Mouse (Mus musculus) lung, embryonic 15.5 days (tissue): ENCODE measurements around the gene Gas8. TPM values are rescaled to one million over a fixed set of nuclear protein-coding genes. Genes with fewer than 3 reads are reported as not detected.
"Not testable (repeated sequence)": the region's sequence is repeated elsewhere in the genome, so short reads cannot be mapped to it uniquely, and the experiment has no call there.

ENCODE experiments used
- ATAC-seq: fragments of 200-750 bp; cut with Nextera tagmentation; 2 replicates; pipeline ENCODE4 v1.8.0; 2017; ENCODE audit warnings: moderate number of reproducible peaks, borderline replicate concordance; ENCODE audit not compliant: low FRiP score, low TSS enrichment; ENCODE audit errors: extremely low read depth
- H3K27ac ChIP-seq: fragments of 300-500 bp; sonication (generic); 2 replicates; pipeline ENCODE4 v1.5.1; 2015; ENCODE audit warnings: moderate library complexity, mild to moderate bottlenecking, inconsistent platforms
- H3K27me3 ChIP-seq: fragments of 300-500 bp; sonication (generic); 2 replicates; pipeline ENCODE4 v1.6.1; 2015; ENCODE audit warnings: inconsistent platforms
- H3K36me3 ChIP-seq: fragments of 300-500 bp; sonication (generic); 2 replicates; pipeline ENCODE4 v1.6.1; 2015; ENCODE audit warnings: inconsistent platforms
- H3K4me1 ChIP-seq: fragments of 300-500 bp; sonication (generic); 2 replicates; pipeline ENCODE4 v1.6.1; 2015; ENCODE audit warnings: inconsistent platforms
- H3K4me2 ChIP-seq: fragments of 300-500 bp; sonication (generic); 2 replicates; pipeline ENCODE4 v1.6.1; 2015; ENCODE audit warnings: inconsistent platforms, mild to moderate bottlenecking, moderate library complexity
- H3K4me3 ChIP-seq: fragments of 300-500 bp; sonication (generic); 2 replicates; pipeline ENCODE4 v1.5.1; 2015; ENCODE audit warnings: mild to moderate bottlenecking, inconsistent platforms
- H3K9ac ChIP-seq: fragments of 300-500 bp; sonication (generic); 2 replicates; pipeline ENCODE4 v1.6.1; 2015; ENCODE audit warnings: inconsistent platforms
- H3K9me3 ChIP-seq: fragments of 300-500 bp; sonication (generic); 2 replicates; pipeline ENCODE4 v1.6.1; 2016; ENCODE audit warnings: inconsistent platforms
- WGBS: fragments of 180-500 bp; shearing (Covaris S2); methylation state at CpG from one replicate; pipeline ENCODE4 v1.1.7; 2015; 5-methylcytosine and 5-hydroxymethylcytosine counted together
- polyA plus RNA-seq: library from polyadenylated mRNA; unstranded; fragments of >200 nt; fragmentation: Nextera tagmentation; extraction: Ambion mirVana; gene quantifications from 2 replicates; pipeline ENCODE4 v1.2.1, GENCODE M21; 2015

Gene Gas8
- polyA plus RNA-seq = 27.6 and 29.8 TPM in 2 replicates

DNA sequence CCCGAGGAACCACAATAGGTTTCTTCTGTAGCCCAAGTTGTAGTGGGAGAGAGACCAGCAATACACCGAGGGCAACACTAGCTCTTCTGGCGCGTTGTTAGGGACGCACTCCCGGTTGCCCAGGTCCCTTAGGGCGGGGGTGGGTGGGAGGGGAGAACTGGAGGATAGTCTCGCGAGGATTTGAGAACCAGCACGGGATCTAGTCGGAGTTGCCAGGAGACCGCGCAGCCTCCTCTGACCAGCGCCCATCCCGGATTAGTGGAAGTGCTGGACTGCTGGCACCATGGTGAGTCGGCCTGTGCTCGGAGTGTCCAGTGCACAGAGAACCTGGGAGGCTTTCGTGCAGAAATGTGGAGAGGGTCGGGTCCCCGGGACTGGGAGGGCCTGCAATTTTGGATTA is at the start of gene Gas8:
Gene Gas8 (plus strand): TSS at position 168 of the 400 bp plus-strand sequence.
- Histone ChIP-seq H3K4me2 (peak within 1 kb of the TSS; percentile 67), H3K4me3 (peak within 1 kb of the TSS; percentile 86), H3K9ac (peak within 1 kb of the TSS; percentile 75), H3K9me3 (no peaks in the 10 kb centered on the region), H3K27ac (no peak within 1 kb of the TSS), H3K4me1 (peaks cover 23% of the 10 kb centered on the region), H3K27me3 (peaks cover 36% of the 10 kb centered on the region), H3K36me3 (peaks cover 26% of the 10 kb centered on the region)
- under 1% methylated on average over 20 of the region's 20 CpGs for WGBS
- peak; percentile 96 for ATAC-seq

DNA sequence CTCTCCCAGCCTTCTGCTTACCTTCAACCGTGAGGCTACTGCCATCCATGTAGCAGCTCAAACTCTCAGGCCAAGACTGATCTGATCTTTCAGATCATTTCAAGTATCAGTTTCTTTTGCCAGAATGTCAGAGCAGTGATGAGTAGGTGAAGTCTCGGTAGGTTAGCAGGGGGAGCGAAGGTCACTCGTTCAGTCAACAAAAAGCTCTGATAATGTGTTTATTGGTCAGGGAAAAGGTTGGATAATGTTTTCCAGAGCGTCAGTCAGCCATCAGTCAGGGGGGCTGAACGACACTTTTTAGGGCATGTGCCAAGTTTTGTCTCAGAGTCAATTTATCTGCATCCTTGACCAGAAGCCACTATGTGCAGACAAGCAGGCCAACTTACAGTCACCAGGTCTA is 45.6 kb upstream of the Gas8 start:
- not testable (repeated sequence) for H3K27ac ChIP-seq, H3K4me2 ChIP-seq, H3K4me1 ChIP-seq, H3K4me3 ChIP-seq, H3K9me3 ChIP-seq, H3K36me3 ChIP-seq, ATAC-seq, H3K9ac ChIP-seq, H3K27me3 ChIP-seq
- 55% methylated on average over 6 of the region's 6 CpGs for WGBS

DNA sequence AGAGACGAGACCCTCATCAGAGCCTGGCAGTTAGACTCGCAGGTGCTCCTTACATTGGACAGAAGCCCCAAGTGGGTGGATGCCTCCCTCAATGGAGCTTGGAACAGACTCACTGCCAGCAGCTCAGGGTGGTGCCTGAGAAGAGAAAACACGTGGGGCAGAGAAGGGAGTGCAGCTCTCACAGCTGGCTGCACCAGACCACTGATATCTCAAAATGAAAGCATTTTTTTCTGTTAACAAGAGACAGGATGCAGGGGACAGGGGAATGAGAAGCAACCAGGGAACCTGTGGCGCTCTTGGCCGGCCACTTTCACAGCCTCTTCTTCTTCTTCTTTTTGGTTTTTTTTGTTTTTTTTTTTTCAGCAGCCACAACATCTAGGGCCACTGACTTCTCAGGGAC is 44.1 kb upstream of the Gas8 start:
- H3K27ac ChIP-seq, H3K9ac ChIP-seq, H3K4me3 ChIP-seq, H3K4me2 ChIP-seq, ATAC-seq, H3K9me3 ChIP-seq, H3K27me3 ChIP-seq, H3K36me3 ChIP-seq: not testable (repeated sequence)
- H3K4me1 ChIP-seq = peaks cover 14% of the 10 kb centered on the region
- WGBS = 59% methylated on average over 5 of the region's 5 CpGs

DNA sequence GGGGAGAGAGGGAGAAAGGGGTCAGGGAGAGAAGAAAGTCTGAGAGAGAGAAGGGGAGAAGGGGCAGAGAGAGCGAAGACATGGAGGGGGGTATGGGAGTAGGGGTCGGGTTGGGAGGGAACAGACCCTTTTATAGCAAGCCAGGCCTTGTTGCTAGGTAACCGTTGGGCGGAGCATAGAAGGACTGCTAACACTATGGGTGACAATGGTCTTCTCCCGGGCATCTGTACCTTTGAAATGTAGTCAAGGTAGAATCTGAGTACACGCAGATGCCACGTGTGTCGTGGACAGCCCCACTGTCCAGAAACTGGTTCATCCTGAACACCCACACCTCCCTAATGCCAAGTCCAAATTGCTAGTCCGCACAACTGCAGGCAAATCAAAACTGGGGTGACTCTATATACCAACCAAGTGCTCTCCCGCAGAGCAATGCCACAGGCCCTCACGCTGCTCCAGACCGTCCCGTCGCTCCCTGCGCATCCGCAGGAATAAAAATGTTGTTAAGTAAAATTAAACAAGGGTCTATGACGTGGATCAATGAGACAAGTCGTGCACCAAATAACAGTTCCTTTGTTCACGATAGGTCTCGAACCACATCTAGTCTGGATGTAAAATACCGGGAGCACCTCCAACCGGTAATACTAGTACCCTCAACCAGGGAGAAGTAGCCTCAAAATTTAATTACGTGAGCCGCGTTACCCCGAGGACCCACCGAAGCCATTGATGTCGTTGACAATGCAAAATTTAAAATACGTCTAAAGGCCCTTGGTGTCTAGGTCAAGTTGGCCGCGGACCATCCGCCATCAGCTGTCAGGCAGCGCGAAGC is 41.5 kb upstream of the Gas8 start:
- Histone ChIP-seq H3K9me3 (no peaks in the 10 kb centered on the region), H3K27me3 (no peaks in the 10 kb centered on the region), H3K9ac (peak overlapping the region; percentile 71), H3K36me3 (peaks cover 11% of the 10 kb centered on the region), H3K4me1 (peaks cover 14% of the 10 kb centered on the region), H3K4me2 (peak overlapping the region; percentile 73), H3K27ac (peak overlapping the region; percentile 94; the same call in 1 of the 2 replicates), H3K4me3 (peak overlapping the region; percentile 88)
- peak; percentile 39; the same call in 1 of the 2 replicates for ATAC-seq
- 9% methylated on average over 34 of the region's 34 CpGs for WGBS

DNA sequence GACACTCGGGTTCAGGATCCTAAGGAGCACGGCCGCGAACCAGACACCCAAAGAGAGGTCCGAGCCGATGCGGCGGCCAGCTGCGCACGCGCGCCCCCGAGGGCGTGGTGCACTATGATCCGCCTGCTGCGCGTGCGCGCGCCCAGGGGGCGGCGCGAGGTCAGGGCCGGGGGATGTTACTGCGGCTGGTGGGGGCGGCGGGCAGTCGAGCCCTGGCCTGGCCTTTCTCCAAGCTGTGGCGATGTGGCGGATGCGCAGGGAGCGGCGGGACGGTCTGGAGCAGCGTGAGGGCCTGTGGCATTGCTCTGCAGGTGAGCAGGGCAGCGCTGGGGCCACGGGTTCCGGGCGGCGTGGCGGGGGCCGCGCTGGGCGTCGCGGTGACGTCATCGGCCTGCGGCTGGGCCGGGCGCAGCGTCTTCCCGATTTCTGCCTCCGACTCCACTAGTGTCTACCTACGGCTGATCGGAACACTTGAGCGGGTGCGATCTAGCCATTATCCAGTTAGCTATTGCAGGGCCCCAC is 40.8 kb upstream of the Gas8 start, which contains the start of gene Afg3l1:
Gene Afg3l1 (plus strand): TSS at position 167 of the 522 bp plus-strand sequence.
- WGBS = under 1% methylated on average over 55 of the region's 58 CpGs
- Histone ChIP-seq H3K9ac (peak within 1 kb of the TSS; percentile 71), H3K9me3 (no peaks in the 10 kb centered on the region), H3K4me1 (peaks cover 14% of the 10 kb centered on the region), H3K4me2 (peak within 1 kb of the TSS; percentile 73), H3K4me3 (peak within 1 kb of the TSS; percentile 88), H3K27ac (peak within 1 kb of the TSS; percentile 94), H3K36me3 (peaks cover 18% of the 10 kb centered on the region), H3K27me3 (no peaks in the 10 kb centered on the region)
- ATAC-seq = peak; percentile 96

DNA sequence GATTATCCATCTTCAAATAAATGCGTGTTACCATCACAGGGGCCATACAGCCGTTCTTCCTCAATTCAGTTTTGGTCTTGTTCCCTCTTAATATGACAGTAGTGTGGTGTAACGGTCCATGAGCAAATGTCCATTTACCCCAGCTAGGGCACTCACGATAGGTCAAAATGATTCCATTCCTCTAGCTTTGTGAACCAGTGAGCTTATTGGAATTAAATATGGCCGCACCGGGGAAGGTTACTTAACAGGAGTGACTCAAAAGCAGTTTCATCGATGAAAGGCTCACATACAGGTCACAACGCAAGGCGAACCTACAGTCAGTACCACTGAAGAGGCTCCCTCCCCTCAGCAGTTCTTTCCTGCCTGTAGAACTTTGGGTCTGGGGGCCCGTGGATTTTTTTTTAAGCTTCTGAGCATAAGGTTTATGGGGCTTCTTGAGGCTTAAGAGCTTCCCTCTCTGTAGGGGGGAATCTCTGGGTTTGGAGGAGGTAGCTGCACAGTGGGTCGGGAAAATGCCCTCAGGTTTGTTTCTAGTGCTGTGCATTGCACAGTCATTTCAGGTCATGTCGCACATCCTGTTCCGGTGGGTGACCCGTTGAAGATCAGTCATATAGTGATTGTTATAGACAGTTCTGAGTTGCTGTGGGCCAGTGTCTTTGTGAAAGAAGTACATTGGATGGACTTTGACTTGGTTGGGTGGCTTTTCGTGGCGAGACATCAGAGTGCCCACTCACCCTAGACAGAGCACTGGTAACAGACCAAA is 40.0 kb upstream of the Gas8 start:
- 30% methylated on average over 16 of the region's 16 CpGs for WGBS
- H3K4me3 ChIP-seq = peak overlapping the region; percentile 88
- no peak for ATAC-seq
- H3K4me2 ChIP-seq = peak overlapping the region; percentile 73
- H3K9ac ChIP-seq = peak overlapping the region; percentile 71
- peaks cover 14% of the 10 kb centered on the region for H3K4me1 ChIP-seq
- H3K36me3 ChIP-seq = peaks cover 23% of the 10 kb centered on the region
- H3K27ac ChIP-seq = peak overlapping the region; percentile 94
- no peaks in the 10 kb centered on the region for H3K9me3 ChIP-seq
- H3K27me3 ChIP-seq = no peaks in the 10 kb centered on the region

DNA sequence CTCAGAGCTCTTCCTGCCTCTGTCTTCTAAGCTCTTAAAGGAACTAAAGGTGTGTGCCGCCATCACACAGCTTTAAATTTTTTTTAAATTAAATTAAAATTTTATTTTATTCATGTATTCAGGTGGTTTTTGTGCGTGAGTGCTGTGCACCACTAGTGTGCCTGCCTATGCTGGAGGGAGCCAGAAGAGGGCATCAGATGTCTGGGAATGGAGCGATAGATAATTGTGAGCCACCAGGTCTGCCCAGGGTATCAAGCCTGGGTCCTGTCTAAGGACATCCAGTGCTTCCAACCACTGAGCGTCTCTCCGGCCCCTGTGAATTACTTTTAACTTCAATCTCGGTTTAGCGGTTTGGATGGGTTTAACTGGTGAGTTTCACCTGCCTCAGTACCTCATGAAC is 36.0 kb upstream of the Gas8 start:
- Histone ChIP-seq H3K9ac (no peak overlapping the region), H3K4me1 (peaks cover 9% of the 10 kb centered on the region), H3K9me3 (no peaks in the 10 kb centered on the region), H3K4me3 (no peak overlapping the region), H3K27ac (no peak overlapping the region), H3K4me2 (no peak overlapping the region), H3K27me3 (no peaks in the 10 kb centered on the region), H3K36me3 (peaks cover 50% of the 10 kb centered on the region)
- WGBS = 86% methylated on average over 7 of the region's 7 CpGs
- ATAC-seq = no peak

DNA sequence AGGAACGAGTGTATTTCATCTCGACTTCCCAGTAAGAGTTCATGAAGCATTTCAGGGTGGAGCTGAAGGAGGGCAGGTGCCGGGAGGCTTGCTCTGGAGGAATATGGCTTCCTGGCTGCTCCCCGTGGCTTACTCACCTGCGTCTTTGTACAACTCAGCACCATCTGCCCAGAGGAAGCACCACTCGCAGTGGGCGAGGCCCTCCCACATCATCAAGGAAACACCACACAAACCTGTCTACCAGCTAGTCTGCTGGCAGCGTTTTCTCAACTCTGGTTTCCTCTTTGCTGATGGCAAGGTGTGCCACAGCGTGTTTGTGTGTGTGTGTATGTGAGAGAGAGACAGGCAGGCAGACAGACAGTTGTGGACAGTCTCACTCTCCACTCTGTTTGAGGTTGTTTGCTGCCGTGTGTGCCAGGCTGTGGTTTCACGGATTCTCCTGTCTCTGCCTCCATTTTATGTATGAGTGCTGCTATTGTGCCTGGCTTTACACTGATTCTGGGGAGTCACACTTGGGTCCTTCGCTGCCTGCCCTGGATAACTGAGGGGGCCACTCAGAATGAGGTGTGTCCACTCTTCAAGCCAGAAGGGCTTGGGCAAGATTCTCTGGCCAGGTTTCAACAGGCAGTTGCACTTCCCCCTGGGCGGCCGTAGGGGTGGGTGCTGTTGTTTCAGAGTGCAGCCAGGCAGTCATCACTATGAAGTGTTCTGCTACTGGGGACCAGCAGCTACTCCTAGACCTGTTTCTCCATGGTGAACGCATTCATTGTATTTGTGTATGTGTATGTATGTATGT is 27.2 kb upstream of the Gas8 start:
- no peak overlapping the region for H3K27ac ChIP-seq
- H3K36me3 ChIP-seq = peaks cover 92% of the 10 kb centered on the region
- ATAC-seq = no peak
- H3K4me3 ChIP-seq = no peak overlapping the region
- no peaks in the 10 kb centered on the region for H3K9me3 ChIP-seq
- no peaks in the 10 kb centered on the region for H3K4me1 ChIP-seq
- no peak overlapping the region for H3K9ac ChIP-seq
- 89% methylated on average over 15 of the region's 15 CpGs for WGBS
- no peak overlapping the region for H3K4me2 ChIP-seq
- H3K27me3 ChIP-seq = no peaks in the 10 kb centered on the region

DNA sequence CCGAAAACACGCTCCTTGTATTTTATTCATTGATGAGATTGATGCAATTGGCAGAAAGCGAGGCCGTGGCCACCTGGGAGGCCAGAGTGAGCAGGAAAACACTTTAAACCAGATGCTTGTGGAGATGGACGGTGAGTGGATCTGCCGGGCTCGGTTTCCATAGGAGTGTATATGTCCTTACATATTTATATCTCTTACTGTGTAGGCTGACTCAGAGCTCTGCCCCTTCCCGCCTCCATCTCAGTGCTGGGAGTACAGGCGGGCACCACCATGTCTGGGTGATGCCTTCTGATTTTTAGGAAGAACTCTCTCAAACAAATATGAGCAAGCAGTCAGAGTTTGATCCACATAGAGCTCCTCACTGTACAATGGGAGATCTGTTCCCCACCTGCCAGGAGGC is 25.7 kb upstream of the Gas8 start:
- H3K4me3 ChIP-seq = no peak overlapping the region
- H3K36me3 ChIP-seq = peaks cover 93% of the 10 kb centered on the region
- WGBS = 91% methylated on average over 9 of the region's 9 CpGs
- no peak overlapping the region for H3K27ac ChIP-seq
- H3K27me3 ChIP-seq = no peaks in the 10 kb centered on the region
- H3K9ac ChIP-seq = no peak overlapping the region
- H3K4me2 ChIP-seq = no peak overlapping the region
- no peaks in the 10 kb centered on the region for H3K9me3 ChIP-seq
- H3K4me1 ChIP-seq = no peaks in the 10 kb centered on the region
- no peak for ATAC-seq

DNA sequence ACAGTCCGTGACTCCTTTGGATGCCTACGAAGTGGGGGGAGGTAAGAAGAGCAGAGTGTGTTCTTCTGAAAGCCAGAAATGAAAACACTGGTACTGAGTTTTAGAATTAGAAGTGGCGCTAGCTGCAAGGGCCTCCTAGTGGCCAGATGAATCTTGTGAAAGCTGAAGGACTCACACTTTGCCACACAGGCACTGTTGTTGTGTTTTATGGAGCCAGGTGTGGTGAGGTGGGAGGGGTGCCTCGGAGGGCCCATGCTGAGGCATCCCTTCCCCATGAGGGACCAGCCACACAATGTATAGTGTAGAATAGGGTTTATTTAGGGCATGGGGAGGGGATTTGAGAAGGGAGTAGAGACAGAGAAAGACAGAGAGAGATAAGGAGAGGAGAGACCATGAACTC is 20.9 kb upstream of the Gas8 start:
- Histone ChIP-seq H3K27ac (no peak overlapping the region), H3K36me3 (peaks cover 91% of the 10 kb centered on the region), H3K27me3 (no peaks in the 10 kb centered on the region), H3K9me3 (no peaks in the 10 kb centered on the region), H3K9ac (no peak overlapping the region), H3K4me2 (no peak overlapping the region), H3K4me3 (no peak overlapping the region), H3K4me1 (no peaks in the 10 kb centered on the region)
- 84% methylated on average over 4 of the region's 4 CpGs for WGBS
- no peak for ATAC-seq

DNA sequence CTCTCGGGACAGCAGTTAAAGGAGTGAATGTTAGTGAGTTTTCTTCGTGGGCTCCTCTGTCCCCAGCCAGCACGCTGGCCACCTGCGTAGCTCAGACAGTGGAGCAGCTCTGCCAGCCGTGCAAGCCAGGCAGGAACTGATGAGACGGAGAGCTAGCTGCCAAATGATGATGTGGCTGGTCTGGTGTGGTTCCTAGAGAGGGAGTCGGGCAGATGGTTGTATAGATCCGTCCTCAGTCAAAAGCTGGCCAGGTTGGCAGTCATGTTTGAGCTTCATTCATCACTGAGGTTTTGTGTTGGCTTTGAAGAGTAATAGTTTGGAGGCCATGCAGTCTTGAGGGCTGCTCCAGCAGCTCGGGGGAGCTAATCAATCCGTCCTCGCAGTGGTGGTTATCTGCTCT is 19.7 kb upstream of the Gas8 start:
- Histone ChIP-seq H3K27ac (no peak overlapping the region), H3K4me2 (no peak overlapping the region), H3K4me3 (no peak overlapping the region), H3K4me1 (no peaks in the 10 kb centered on the region), H3K9me3 (no peaks in the 10 kb centered on the region), H3K9ac (no peak overlapping the region), H3K36me3 (peaks cover 91% of the 10 kb centered on the region), H3K27me3 (no peaks in the 10 kb centered on the region)
- no peak for ATAC-seq
- 85% methylated on average over 11 of the region's 11 CpGs for WGBS
